Mouse (Mus musculus) sigmoid colon, adult 10 weeks (tissue): ENCODE measurements around the gene Stxbp1. TPM values are rescaled to one million over a fixed set of nuclear protein-coding genes. Genes with fewer than 3 reads are reported as not detected.

Source experiments
- polyA plus RNA-seq: library from polyadenylated mRNA; stranded (reverse); fragments of 350-450 nt; fragmentation: Illumina TruSeq; extraction: RNeasy Lipid Tissue Mini Kit (QIAGEN cat#74804); gene quantifications from one replicate; pipeline ENCODE4 v1.2.3, GENCODE M21; 2014; ENCODE audit warnings: low read depth, low replicate concordance

Stxbp1 gene
- polyA plus RNA-seq = 12.2 TPM

GRCm38 (mm10) chr2:32846805-32847467 is at the start of gene Stxbp1:
Stxbp1 (minus strand) TSS chr2:32847245.

DNA sequence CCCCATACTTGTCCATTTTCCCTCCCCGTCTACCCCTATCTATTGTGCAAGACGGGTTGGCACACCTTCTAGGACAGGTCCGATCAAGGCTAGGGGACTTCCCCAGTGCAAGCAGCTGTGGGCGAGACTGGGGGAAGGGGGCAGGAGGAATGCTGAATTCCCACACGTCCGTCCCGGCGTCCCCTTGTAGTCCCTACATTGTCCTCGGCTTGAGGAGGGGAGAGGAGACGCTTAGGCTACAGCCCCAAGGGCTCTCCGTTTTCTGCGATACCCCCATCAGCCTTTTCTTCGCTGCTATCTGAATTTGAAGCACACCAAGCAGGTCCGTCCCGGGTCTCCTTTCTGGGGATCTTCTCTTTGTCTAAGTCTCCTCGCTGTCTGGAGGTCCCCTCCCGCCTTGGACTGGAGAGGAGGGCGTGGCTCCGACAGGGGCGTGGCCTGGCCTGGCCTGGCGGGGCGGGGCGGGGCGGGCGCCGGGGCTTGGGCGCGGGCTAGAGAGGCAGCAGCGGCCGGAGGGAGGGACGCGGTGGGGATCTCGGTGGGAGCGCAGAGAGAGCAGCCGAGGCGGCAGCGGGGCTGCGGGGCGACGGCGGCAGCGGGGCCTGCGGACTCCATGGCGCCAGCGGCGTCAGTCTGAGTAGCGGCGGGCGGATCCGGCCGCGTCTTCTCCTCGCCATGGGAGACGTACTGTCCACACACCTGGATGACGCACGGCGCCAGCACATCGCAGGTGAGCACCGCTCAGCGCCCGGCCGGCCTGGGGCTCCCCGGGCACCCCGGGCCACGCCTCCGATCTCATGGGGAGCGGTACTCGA is 28.8 kb upstream of the Stxbp1 start, which contains the start of gene Fam129b:
Gene Fam129b, plus strand, starts transcription at position 440 of the 815 bp plus-strand sequence.

GRCm38 (mm10) chr2:32784048-32784681 is 62.9 kb downstream of the Stxbp1 start, which contains the start of gene Cfap157:
Cfap157 (minus strand) TSS chr2:32784428.

DNA sequence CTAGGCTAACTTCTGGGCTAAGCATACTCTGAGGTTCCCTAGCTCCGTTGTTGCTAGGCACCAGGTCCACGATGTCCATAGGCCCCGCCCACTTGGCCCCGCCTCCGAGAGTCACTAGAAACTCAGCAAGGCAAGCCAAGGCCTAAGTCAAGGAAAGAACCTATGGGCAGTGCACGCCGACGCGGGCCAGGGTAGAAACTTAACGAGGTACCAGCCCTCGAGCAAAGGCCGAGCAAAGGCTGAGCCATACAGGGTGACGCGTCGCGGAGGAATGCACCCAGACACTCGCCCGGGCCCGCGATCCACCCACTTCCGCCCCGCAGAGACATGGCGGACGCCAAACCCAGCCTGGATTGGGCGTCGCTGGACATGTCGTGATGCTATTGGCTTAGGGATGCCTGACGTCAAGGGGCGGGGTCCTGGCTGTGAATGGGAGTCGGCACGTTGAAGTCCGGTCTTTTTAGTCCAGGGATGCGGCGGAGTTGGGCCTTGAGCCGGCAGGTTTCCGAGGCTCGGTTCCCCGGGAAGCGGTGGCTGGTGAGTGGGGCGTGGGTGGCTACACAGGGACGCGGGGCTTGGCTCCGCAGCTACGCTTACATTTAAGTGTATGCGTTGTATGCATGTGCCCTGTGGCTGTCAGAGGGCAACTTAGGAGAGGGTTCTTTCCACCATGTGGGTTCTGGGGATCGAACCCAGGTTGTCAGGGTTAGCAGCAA is 71.5 kb downstream of the Stxbp1 start, which contains the start of the genes Ttc16 and Ptrh1:
Gene Ttc16, minus strand, starts transcription at position 275 of the 716 bp plus-strand sequence.
Gene Ptrh1, plus strand, starts transcription at position 428 of the 716 bp plus-strand sequence.

DNA sequence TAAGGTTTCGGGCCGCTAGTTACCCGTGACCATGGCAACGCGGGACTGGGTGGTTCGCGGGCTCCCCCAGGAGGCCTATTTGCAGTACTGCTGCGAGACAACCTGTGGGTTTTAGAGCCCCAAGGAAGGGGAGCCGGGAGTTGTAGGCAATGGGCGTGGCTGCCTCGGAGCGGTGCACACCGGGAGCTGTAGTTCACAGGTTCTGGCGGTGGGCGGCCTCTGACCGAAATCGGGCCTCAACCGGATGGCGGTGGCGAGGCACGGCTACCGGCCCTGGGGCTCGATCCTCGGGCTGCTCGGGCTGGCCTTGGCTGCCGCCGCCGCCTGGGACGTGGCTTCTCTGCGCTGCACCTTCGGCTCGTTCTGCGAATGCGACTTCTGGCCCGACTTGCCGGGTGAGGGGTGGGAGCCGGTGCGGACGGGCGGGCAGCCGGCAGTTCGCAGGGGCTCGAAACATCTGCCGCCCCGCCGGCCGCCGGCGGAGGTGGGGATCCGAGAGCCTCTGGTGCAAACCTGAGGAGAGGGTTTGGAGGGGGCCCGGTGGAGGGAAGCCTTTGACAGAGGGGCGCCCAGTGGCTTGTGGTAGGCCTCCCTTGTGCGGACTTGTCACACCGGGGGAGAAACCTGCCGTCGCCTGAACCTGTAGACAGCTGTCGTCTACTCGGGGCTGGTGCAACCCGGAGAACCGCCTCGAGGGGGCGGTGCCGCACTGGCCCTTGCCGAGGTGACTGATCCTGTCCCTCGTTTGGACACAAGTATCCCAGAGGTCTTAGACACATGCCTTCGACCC is 89.8 kb downstream of the Stxbp1 start, which contains the start of gene Tor2a:
Gene Tor2a, plus strand, starts transcription at position 179 of the 790 bp plus-strand sequence.

DNA sequence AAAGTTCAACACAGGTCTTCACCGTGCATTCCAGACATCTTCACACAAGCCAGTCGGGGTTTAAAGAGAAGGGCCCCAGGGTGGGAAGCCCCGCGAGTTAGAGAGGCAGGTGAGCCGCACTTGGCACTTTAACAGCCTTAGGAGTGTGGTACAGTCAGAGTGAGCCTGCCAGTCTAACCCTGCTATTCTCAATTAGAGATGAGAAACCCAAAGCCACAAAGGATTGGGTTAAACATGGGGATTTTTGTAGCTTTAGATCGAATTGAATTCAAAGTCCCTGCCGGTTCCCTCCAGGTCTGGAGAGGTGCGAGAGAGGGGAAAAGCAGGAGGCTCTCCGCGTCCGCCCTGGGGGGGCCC is 106.2 kb downstream of the Stxbp1 start, which contains the start of gene 6330409D20Rik:
Gene 6330409D20Rik, minus strand, starts transcription at position 101 of the 357 bp plus-strand sequence.

Other genes with a start within 250 kb of the Stxbp1 start
- gene St6galnac6, start 247.5 kb downstream of the Stxbp1 start, polyA plus RNA-seq = 109 TPM
- gene Ak1, start 225.5 kb downstream of the Stxbp1 start, polyA plus RNA-seq = 1.3 TPM
- 2.1 TPM for gene Eng, start 200.7 kb downstream of the Stxbp1 start, polyA plus RNA-seq
- 1.1 TPM for gene Fpgs, start 143.1 kb downstream of the Stxbp1 start, polyA plus RNA-seq
- 50.0 TPM for gene Cdk9, start 134.2 kb downstream of the Stxbp1 start, polyA plus RNA-seq
- gene Sh2d3c, start 126.2 kb downstream of the Stxbp1 start, polyA plus RNA-seq = 0.63 TPM
- not detected for gene 6330409D20Rik, start 106.2 kb downstream of the Stxbp1 start, polyA plus RNA-seq
- gene Tor2a, start 90.0 kb downstream of the Stxbp1 start, polyA plus RNA-seq = 1.7 TPM
- gene Ttc16, start 71.6 kb downstream of the Stxbp1 start, polyA plus RNA-seq = 0.41 TPM
- gene Ptrh1, start 71.5 kb downstream of the Stxbp1 start, polyA plus RNA-seq = 3.2 TPM
- gene Cfap157, start 62.8 kb downstream of the Stxbp1 start, polyA plus RNA-seq = not detected
- gene Fam129b, start 28.9 kb upstream of the Stxbp1 start, polyA plus RNA-seq = 1.3 TPM
- gene Rpl12, start 114.3 kb upstream of the Stxbp1 start, polyA plus RNA-seq = 240 TPM
- 6.0 TPM for gene Lrsam1, start 114.4 kb upstream of the Stxbp1 start, polyA plus RNA-seq
- not detected for gene Slc2a8, start 134.8 kb upstream of the Stxbp1 start, polyA plus RNA-seq